Mouse (Mus musculus) midbrain, embryonic 13.5 days (tissue): ENCODE data around the gene Sh3pxd2a. TPM values are rescaled to one million over a fixed set of nuclear protein-coding genes. Genes with fewer than 3 reads are reported as not detected.

ENCODE experiments used
- ATAC-seq: fragments of 200-750 bp; cut with Nextera tagmentation; 2 replicates; pipeline ENCODE4 v1.8.0; 2017; ENCODE audit warnings: mild to moderate bottlenecking, moderate TSS enrichment, moderate library complexity
- H3K27ac ChIP-seq: fragments of 300-500 bp; sonication (generic); 2 replicates; pipeline ENCODE4 v1.5.1; 2015; ENCODE audit warnings: inconsistent platforms, mild to moderate bottlenecking, moderate library complexity
- H3K27me3 ChIP-seq: fragments of 300-500 bp; sonication (generic); 2 replicates; pipeline ENCODE4 v1.6.1; 2015; ENCODE audit warnings: mild to moderate bottlenecking, inconsistent platforms
- H3K36me3 ChIP-seq: fragments of 300-500 bp; sonication (generic); 2 replicates; pipeline ENCODE4 v1.6.1; 2015; ENCODE audit warnings: mild to moderate bottlenecking, inconsistent platforms
- H3K4me1 ChIP-seq: fragments of 300-500 bp; sonication (generic); replicated peaks from 2 replicates; pipeline ENCODE4 v1.6.1; 2015; ENCODE audit warnings: inconsistent platforms
- H3K4me2 ChIP-seq: fragments of 300-500 bp; sonication (generic); replicated peaks from 2 replicates; pipeline ENCODE4 v1.6.1; 2015; ENCODE audit warnings: moderate library complexity, mild to moderate bottlenecking, inconsistent platforms
- H3K4me3 ChIP-seq: fragments of 300-500 bp; sonication (generic); replicated peaks from 2 replicates; pipeline ENCODE4 v1.5.1; 2015; ENCODE audit warnings: mild to moderate bottlenecking, inconsistent platforms
- H3K9ac ChIP-seq: fragments of 300-500 bp; sonication (generic); replicated peaks from 2 replicates; pipeline ENCODE4 v1.6.1; 2015; ENCODE audit warnings: mild to moderate bottlenecking, inconsistent platforms
- H3K9me3 ChIP-seq: fragments of 300-500 bp; sonication (generic); 2 replicates; pipeline ENCODE4 v1.6.1; 2016; ENCODE audit warnings: mild to moderate bottlenecking, inconsistent platforms
- WGBS: fragments of 180-500 bp; shearing (Covaris S2); methylation state at CpG from one replicate; pipeline ENCODE4 v1.1.7; 2015; 5-methylcytosine and 5-hydroxymethylcytosine counted together
- polyA plus RNA-seq: library from polyadenylated mRNA; unstranded; fragments of >200 nt; fragmentation: Nextera tagmentation; extraction: Ambion mirVana; gene quantifications from 2 replicates; pipeline ENCODE4 v1.2.1, GENCODE M21; 2015

Gene Sh3pxd2a
- polyA plus RNA-seq, 1 experiment from 2014 or later, result 2.2 TPM

- Histone ChIP-seq H3K27ac (no peak overlapping the region), H3K9ac (no peak overlapping the region), H3K4me1 (peaks cover 12% of the 10 kb centered on the region; the same call in 1 of the 2 replicates), H3K36me3 (peaks cover 8% of the 10 kb centered on the region), H3K27me3 (no peaks in the 10 kb centered on the region), H3K4me2 (no peak overlapping the region), H3K4me3 (no peak overlapping the region), H3K9me3 (no peaks in the 10 kb centered on the region)
- no peak for ATAC-seq
- 52% methylated on average over 4 of the region's 4 CpGs for WGBS
Observed at GRCm38 (mm10) chr19:47503625-47504024, 39.4 kb upstream of the Sh3pxd2a start.

- H3K27me3 ChIP-seq, result no peaks in the 10 kb centered on the region
- peaks cover 10% of the 10 kb centered on the region; the same call in 1 of the 2 replicates for H3K4me1 ChIP-seq
- no peak overlapping the region for H3K9ac ChIP-seq
- 81% methylated on average over 8 of the region's 8 CpGs for WGBS
- H3K27ac ChIP-seq, result no peak overlapping the region
- no peak overlapping the region for H3K4me3 ChIP-seq
- 0 out of 2 replicates have a peak, but pooled peaks have one; percentile 16 for ATAC-seq
- H3K36me3 ChIP-seq, result peaks cover 8% of the 10 kb centered on the region
- H3K4me2 ChIP-seq, result no peak overlapping the region
- H3K9me3 ChIP-seq, result no peaks in the 10 kb centered on the region
Observed at GRCm38 (mm10) chr19:47502563-47502962, 38.4 kb upstream of the Sh3pxd2a start.

DNA sequence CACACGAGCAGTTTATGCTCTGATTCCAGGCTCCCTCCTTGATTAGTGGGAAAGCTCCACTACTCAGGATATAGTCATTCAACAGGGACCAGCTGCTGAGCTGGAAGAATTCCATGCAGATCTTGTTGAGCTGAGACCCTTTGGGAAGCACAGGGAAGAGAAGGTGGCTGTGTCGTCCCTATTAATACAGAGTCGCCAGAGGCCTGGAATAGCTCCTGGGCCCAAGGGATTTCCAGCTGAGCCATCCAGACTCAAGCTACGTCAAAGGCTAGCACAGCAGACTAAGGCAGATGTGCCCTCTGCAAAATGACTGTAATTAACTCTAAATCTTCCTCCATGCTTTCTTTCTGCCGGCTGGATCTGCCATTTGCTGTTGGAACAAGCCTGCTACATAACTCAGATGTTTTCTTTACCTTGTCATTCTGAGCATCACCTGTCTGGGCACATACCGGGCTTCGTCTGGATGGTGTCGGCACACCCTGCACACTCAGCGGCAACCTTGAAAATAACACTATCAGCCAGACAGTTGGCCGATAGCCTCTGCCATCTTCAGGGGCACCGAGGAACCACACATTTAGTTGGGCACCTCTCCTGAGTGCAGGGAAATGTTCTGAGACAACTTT is 36.3 kb upstream of the Sh3pxd2a start:
- H3K36me3 ChIP-seq, result peaks cover 3% of the 10 kb centered on the region
- H3K4me1 ChIP-seq, result 0 out of 2 replicates have a peak, but pooled peaks cover 6% of the 10 kb centered on the region
- no peaks in the 10 kb centered on the region for H3K9me3 ChIP-seq
- H3K4me2 ChIP-seq, result no peak overlapping the region
- H3K27ac ChIP-seq, result no peak overlapping the region; the same call in 1 of the 2 replicates
- no peaks in the 10 kb centered on the region for H3K27me3 ChIP-seq
- ATAC-seq, result no peak
- H3K4me3 ChIP-seq, result no peak overlapping the region
- 74% methylated on average over 11 of the region's 11 CpGs for WGBS
- no peak overlapping the region for H3K9ac ChIP-seq

DNA sequence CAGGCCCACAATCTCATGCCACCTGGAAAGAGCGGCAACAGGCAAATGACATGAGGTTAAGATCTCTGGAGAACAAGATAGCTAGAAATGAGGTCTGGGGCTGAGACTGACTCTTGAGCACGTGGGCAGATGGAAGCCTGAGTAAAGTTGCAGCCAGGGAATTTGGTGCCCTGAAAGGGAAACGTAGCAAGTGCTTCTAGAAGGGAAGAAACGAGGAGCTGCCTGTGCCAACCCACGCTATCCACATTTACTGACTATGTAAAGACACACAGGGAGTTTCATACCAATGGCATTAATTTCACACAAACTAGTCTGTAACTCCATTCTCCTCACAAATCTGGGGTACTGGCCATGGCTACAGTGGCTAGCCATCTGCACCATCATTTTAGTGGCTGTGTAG is 35.6 kb upstream of the Sh3pxd2a start:
- 85% methylated on average over 5 of the region's 5 CpGs for WGBS
- 0 out of 2 replicates have a peak, but pooled peaks cover 6% of the 10 kb centered on the region for H3K4me1 ChIP-seq
- H3K9ac ChIP-seq, result no peak overlapping the region
- ATAC-seq, result no peak
- H3K9me3 ChIP-seq, result no peaks in the 10 kb centered on the region
- no peak overlapping the region for H3K4me3 ChIP-seq
- no peaks in the 10 kb centered on the region for H3K27me3 ChIP-seq
- H3K27ac ChIP-seq, result no peak overlapping the region
- no peak overlapping the region for H3K4me2 ChIP-seq
- peaks cover 2% of the 10 kb centered on the region; the same call in 1 of the 2 replicates for H3K36me3 ChIP-seq

- no peak for ATAC-seq
- 94% methylated on average over 4 of the region's 4 CpGs for WGBS
- peaks cover 2% of the 10 kb centered on the region; the same call in 1 of the 2 replicates for H3K36me3 ChIP-seq
Observed at GRCm38 (mm10) chr19:47498942-47499341, 34.7 kb upstream of the Sh3pxd2a start.

DNA sequence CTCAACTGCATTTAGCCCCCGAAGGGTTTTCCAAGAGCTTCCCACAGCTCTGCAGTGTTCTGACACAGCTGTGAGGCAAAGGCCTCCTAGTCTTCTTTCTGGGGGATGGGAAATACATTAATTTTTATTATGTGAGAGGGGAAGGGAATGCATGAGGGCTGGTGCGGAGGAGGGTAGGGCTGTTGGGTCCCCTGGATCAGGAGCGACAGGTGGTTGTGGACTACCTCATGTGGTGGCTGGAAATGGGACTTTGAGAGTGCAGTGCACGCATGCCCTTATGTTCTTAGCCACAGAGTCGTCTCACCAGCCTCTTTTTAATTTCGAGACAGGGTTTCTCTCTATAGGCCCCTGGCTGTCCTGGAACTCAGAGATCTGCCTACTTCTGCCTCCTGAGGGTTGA is 33.5 kb upstream of the Sh3pxd2a start:
- H3K4me1 ChIP-seq, result peaks cover 24% of the 10 kb centered on the region
- no peak overlapping the region for H3K4me2 ChIP-seq
- no peak for ATAC-seq
- H3K9ac ChIP-seq, result no peak overlapping the region
- no peaks in the 10 kb centered on the region for H3K27me3 ChIP-seq
- H3K36me3 ChIP-seq, result peaks cover 2% of the 10 kb centered on the region; the same call in 1 of the 2 replicates
- no peak overlapping the region for H3K27ac ChIP-seq
- 90% methylated on average over 6 of the region's 6 CpGs for WGBS
- H3K4me3 ChIP-seq, result no peak overlapping the region
- H3K9me3 ChIP-seq, result no peaks in the 10 kb centered on the region

More at GRCm38 (mm10) chr19:47498942-47499341, 34.7 kb upstream of the Sh3pxd2a start:
- Histone ChIP-seq H3K4me3 (no peak overlapping the region), H3K9ac (no peak overlapping the region), H3K27ac (no peak overlapping the region), H3K27me3 (no peaks in the 10 kb centered on the region), H3K4me2 (no peak overlapping the region), H3K4me1 (peaks cover 12% of the 10 kb centered on the region), H3K9me3 (no peaks in the 10 kb centered on the region)

GRCm38 (mm10) chr19:47497313-47497712 is 33.1 kb upstream of the Sh3pxd2a start:
- H3K9ac ChIP-seq, result no peak overlapping the region
- no peak overlapping the region for H3K4me2 ChIP-seq
- H3K36me3 ChIP-seq, result peaks cover under 1% of the 10 kb centered on the region; the same call in 1 of the 2 replicates
- H3K27ac ChIP-seq, result no peak overlapping the region
- H3K27me3 ChIP-seq, result no peaks in the 10 kb centered on the region
- ATAC-seq, result no peak
- peaks cover 28% of the 10 kb centered on the region for H3K4me1 ChIP-seq
- H3K4me3 ChIP-seq, result no peak overlapping the region
- WGBS, result 70% methylated on average over 9 of the region's 9 CpGs
- no peaks in the 10 kb centered on the region for H3K9me3 ChIP-seq

DNA sequence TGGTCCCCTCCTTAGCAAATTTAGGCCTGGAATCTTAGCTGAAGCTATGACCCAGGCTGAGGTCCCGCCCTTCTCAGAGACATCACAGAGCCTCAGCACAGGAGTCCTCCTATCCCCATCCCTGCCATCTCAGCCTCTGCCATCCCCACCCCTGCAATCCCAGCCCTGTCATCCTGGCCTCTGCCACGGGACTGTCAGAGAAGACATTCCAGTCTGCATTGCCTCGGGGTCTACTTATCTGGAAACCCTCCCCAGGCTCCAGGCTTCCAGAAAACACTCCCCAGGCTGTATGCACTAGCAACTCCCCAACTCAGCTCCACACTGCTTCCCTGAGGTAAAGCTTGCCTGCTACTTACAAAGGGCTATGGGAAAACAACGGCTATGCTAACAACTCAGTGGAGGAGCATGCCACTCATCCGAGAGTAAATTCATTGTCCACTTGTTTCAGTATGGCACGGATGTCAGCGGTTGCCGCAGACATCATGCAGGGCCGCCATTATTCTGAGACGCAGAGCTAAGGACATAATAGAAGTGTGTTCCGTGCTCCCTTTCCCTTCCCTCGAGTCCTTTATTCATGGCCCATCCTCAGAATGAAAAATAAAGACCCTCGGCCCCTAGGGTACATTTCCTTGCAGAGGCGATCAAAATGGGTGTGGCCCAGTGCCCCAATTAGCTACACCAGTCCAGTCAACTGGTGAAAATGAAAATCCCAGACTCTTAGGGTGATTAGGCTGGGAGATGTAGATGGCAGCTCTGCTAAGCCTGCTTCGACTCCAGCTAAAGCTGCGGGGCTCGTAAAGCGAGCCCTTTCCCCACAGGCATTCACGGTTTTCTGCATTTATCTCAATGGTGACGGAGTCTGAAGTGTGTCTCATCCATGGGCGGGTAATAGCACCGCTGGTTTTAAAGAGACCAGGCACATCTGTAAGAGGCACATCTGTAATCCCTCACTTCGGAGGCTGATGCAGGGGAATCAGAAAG is 29.1 kb upstream of the Sh3pxd2a start:
- H3K9ac ChIP-seq, result peak overlapping the region; percentile 41
- no peaks in the 10 kb centered on the region for H3K9me3 ChIP-seq
- peak overlapping the region; percentile 11 for H3K4me3 ChIP-seq
- no peaks in the 10 kb centered on the region for H3K27me3 ChIP-seq
- no peaks in the 10 kb centered on the region for H3K36me3 ChIP-seq
- 17% methylated on average over 23 of the region's 23 CpGs for WGBS
- H3K4me2 ChIP-seq, result peak overlapping the region; percentile 43
- peak overlapping the region; percentile 77 for H3K27ac ChIP-seq
- ATAC-seq, result peak; percentile 78
- H3K4me1 ChIP-seq, result peaks cover 26% of the 10 kb centered on the region

- no peaks in the 10 kb centered on the region for H3K9me3 ChIP-seq
- peaks cover 26% of the 10 kb centered on the region for H3K4me1 ChIP-seq
- ATAC-seq, result no peak
- no peaks in the 10 kb centered on the region for H3K36me3 ChIP-seq
- H3K4me3 ChIP-seq, result no peak overlapping the region
- no peak overlapping the region for H3K9ac ChIP-seq
- H3K27me3 ChIP-seq, result no peaks in the 10 kb centered on the region
- H3K27ac ChIP-seq, result peak overlapping the region; percentile 77
- H3K4me2 ChIP-seq, result no peak overlapping the region
- WGBS, result 23% methylated on average over 6 of the region's 6 CpGs
Observed at GRCm38 (mm10) chr19:47492422-47492821, 28.2 kb upstream of the Sh3pxd2a start.

- H3K27me3 ChIP-seq, result no peaks in the 10 kb centered on the region
- ATAC-seq, result no peak
- H3K4me3 ChIP-seq, result no peak overlapping the region
- WGBS, result 61% methylated on average over 2 of the region's 2 CpGs
- peaks cover 26% of the 10 kb centered on the region for H3K4me1 ChIP-seq
- H3K9ac ChIP-seq, result no peak overlapping the region
- H3K36me3 ChIP-seq, result no peaks in the 10 kb centered on the region
- no peaks in the 10 kb centered on the region for H3K9me3 ChIP-seq
- H3K4me2 ChIP-seq, result no peak overlapping the region
- H3K27ac ChIP-seq, result no peak overlapping the region
Observed at GRCm38 (mm10) chr19:47491853-47492252, 27.7 kb upstream of the Sh3pxd2a start.

DNA sequence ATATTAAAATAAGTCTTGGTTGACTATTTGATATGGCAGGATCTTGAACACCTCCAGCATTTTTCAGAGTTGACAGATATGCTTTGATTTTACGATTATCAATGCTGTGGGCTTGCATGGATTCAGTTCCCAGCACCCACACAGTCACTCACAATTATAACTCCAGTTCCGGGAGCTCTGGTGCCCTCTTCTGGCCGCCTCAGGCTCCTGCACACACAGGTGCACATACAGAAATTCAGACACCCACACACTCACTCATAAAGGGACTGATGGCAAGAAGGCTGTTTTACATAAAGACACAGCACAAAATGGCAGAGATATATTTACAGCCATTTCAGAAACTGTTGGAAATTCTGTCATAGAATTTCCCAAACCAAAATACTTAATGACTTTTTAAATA is 25.0 kb upstream of the Sh3pxd2a start:
- H3K27ac ChIP-seq, result no peak overlapping the region
- H3K9ac ChIP-seq, result no peak overlapping the region
- 89% methylated on average over 3 of the region's 3 CpGs for WGBS
- peaks cover 31% of the 10 kb centered on the region for H3K4me1 ChIP-seq
- H3K9me3 ChIP-seq, result no peaks in the 10 kb centered on the region
- no peak for ATAC-seq
- H3K27me3 ChIP-seq, result no peaks in the 10 kb centered on the region
- H3K4me2 ChIP-seq, result no peak overlapping the region
- H3K36me3 ChIP-seq, result no peaks in the 10 kb centered on the region
- H3K4me3 ChIP-seq, result no peak overlapping the region

- no peak overlapping the region for H3K4me2 ChIP-seq
- H3K27ac ChIP-seq, result no peak overlapping the region
- no peaks in the 10 kb centered on the region for H3K27me3 ChIP-seq
- ATAC-seq, result no peak
- no peaks in the 10 kb centered on the region for H3K36me3 ChIP-seq
- 41% methylated on average over 4 of the region's 4 CpGs for WGBS
- H3K4me3 ChIP-seq, result no peak overlapping the region
- H3K9ac ChIP-seq, result no peak overlapping the region
- peaks cover 25% of the 10 kb centered on the region for H3K4me1 ChIP-seq
- H3K9me3 ChIP-seq, result no peaks in the 10 kb centered on the region
Observed at GRCm38 (mm10) chr19:47488250-47488649, 24.0 kb upstream of the Sh3pxd2a start.
